Mouse (Mus musculus): Measurements from ENCODE around the gene Sh2b2.

- TF ChIP-seq POLR2A (IDR thresholded peaks at IDR 0.05; ENCODE audit: low read depth, low read length), result no peak
- no peak for TF ChIP-seq CTCF (IDR thresholded peaks at IDR 0.05; ENCODE audit: borderline replicate concordance, insufficient read depth, low read length)
Observed at GRCm38 (mm10) chr5:136183766-136184165, 62.6 kb downstream of the Sh2b2 start.
